Mouse (Mus musculus) brain, embryonic 18.5 days (tissue): ENCODE measurements at regions not wholly inside any gene's neighbourhood (a gene's known extent, or its start where the extent isn't known, plus 50 kb on each side); places are given as distances from the start of the nearest gene placed in this dataset.
A peak's percentile ranks its signal among the peaks of the same experiment; 100 is the strongest.

Source experiments
- DNase-seq: peaks from one replicate; pipeline ENCODE4 v3.0.0-alpha.2; 2012; ENCODE audit warnings: low read depth, low spot score

DNA sequence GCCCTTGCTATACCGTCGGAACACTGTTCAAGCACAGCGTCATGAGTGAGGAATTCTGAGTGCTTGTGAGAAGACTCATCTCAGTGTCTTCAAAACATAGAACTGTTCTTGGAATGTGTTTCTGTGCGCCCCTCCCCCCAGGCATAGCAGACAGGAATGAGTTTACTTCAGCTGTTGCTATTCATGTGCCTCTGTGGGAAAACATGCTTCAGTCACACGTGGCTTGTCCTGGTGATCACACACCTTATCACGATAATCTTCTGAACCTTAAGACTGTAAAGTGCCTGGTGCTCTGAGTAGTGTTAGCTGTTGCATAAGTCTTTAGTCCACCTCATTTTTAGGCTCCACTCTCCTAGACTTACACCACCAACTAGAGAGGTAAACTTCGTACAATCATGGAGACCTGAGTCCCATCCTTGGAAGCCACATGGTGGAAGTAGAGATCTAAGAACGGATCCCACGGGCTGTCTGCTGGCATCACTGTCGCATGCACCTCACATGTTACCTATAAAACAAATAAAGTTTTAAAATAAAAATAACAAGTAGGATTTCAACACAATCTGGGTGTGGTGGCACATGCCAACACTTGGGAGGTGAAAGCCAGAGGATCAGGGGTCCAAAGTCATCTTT is 1143.8 kb downstream of the 4930447A16Rik start:
- DNase-seq = no peak

DNA sequence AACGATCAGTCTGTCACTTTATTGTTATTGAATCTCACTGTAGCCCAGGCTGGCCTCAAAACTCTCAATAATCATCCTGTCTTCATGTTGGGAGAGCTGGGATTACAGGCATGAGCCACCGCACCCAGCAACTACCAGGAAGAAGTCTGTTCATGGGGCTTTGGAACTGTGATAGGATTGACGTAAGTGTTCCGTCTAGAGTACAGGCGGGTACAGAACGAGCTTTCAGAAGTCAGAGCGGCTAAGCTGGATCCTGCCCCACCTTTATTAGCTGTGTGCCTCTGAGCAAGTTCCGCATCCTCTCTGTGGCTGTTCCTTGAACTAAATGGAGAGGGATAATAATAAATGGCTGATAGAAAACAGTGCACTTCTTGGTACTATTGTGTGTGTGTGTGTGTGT is 1144.8 kb downstream of the 4930447A16Rik start:
- no peak for DNase-seq

DNA sequence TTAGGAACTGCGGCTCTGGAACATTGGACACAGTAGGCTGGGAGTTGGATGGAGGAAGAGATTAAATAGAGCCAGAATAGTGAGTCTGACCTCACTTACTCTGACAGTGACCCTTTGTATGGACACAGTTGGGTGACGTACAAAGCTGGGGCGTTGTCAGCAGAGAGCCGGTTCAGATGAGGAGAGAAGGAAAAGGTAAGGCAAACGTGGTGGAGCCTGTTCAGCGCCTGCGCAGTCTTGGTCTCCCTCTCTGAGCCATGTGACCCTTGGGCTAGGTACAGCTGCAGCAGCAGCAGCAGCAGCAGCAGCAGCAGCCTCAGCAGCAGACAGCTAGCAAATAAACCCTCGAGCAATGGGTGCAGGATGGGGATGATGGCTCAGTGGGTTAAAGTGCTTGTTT is 1145.4 kb downstream of the 4930447A16Rik start:
- DNase-seq = no peak

DNA sequence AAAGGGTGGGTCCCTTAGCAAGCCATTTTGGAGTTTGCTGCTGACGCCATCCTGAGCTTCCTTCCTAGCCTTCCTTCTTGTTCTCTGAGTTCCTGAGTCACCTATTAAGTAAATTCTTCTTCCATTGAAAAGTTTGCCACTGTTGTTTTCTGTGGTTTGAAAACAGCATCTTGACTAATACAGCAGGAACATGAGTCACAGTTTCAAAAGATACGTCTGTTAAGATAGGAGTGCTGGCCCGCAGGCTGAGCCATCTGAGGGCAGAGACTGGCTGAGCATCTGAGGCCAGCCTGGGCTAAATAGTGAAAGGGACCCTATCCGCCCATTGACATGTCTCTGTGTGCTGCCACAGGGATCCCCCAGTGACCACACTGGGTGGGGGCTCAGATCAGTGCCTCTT is 1147.3 kb downstream of the 4930447A16Rik start:
- no peak for DNase-seq

- DNase-seq = no peak
Observed at GRCm38 (mm10) chr15:38574447-38574846, 1149.1 kb downstream of the 4930447A16Rik start.

DNA sequence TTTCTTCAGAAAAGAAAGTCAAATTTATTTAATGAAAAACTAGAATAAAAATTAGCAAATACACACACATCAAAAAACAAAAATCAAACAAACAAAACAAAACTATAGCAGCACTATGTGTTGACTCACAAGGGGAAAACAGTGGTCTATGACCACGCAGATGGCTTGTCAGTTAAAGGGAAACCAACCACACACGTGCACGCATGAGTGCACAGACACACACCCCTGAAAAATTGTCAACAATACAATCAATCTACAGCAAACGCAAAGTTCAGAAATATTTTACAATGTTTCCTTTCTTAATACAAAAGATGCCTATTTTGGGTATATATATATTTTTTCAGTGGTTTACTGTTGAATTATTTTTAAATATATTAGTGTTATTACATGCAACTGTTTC is 1149.9 kb downstream of the 4930447A16Rik start:
- no peak for DNase-seq

DNA sequence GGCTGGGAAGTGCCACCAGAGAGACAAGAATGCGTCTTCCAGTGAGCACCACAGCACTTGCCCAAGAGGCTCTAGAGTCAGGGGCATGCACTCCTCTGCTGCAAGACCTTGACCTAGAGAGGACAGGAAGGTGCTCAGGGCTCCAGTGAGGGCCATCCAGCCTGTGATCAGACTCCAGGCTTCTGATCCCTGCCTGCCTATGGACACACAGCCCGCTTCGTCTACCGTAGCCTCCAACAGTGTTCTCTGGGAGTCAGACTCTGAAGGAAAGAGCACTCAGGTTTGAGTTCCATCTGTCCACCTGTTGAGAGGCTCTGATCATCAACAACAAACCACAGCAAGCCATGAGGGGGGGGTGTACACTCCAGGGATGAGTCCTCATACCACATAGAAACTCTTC is 1152.3 kb downstream of the 4930447A16Rik start:
- no peak for DNase-seq

GRCm38 (mm10) chr15:38579481-38579880 is 1154.1 kb downstream of the 4930447A16Rik start:
- DNase-seq = no peak

DNA sequence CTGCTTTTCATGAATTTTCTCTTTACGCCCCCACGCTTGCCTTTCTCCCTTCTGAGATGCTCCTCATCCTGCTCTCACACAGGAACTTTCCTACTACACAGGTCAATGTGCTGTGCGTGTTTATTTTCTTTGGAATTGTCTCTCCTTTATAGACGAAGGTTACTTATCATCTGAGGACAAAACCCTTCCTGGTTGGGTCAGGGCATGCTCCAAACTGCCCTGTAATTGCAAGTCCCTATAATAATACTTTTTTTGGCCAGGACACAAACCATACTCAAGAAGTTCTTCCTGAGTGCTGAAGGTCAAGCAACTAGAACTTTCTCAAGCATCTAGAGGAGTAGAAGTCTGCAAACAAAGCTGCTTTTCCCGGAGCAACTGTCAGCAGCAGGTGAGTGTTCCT is 1158.1 kb downstream of the 4930447A16Rik start:
- no peak for DNase-seq

DNA sequence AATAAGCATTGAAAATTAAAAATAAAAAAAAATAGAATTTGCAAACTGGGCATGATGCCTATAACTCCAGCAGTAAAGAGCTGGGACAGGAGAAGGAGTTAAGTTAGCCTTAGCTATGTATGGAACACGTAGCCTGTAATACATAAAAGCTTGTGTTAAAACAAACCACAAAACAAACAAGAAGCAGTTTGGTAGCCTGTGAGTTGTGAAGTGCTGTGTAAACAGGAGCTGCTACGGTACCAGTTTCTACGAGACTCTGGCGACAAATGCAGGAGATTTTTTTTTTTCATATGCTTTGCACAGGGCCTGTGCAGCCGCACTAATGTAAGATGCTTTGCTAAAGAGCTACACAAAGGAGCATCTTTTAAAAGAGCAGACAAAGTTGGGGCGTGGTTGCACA is 1159.1 kb downstream of the 4930447A16Rik start:
- DNase-seq = no peak

- DNase-seq = peak; percentile 10
Observed at GRCm38 (mm10) chr15:38585610-38586009, 1160.3 kb downstream of the 4930447A16Rik start.

- DNase-seq = no peak
Observed at GRCm38 (mm10) chr15:38586594-38586993, 1161.2 kb downstream of the 4930447A16Rik start.

GRCm38 (mm10) chr15:38588268-38588667 is 1162.9 kb downstream of the 4930447A16Rik start:
- no peak for DNase-seq

- DNase-seq = no peak
Observed at GRCm38 (mm10) chr15:38589010-38589409, 1163.7 kb downstream of the 4930447A16Rik start.

- DNase-seq = no peak
Observed at GRCm38 (mm10) chr15:38589675-38590074, 1164.3 kb downstream of the 4930447A16Rik start.

GRCm38 (mm10) chr15:38594095-38594494 is 1168.7 kb downstream of the 4930447A16Rik start:
- no peak for DNase-seq

DNA sequence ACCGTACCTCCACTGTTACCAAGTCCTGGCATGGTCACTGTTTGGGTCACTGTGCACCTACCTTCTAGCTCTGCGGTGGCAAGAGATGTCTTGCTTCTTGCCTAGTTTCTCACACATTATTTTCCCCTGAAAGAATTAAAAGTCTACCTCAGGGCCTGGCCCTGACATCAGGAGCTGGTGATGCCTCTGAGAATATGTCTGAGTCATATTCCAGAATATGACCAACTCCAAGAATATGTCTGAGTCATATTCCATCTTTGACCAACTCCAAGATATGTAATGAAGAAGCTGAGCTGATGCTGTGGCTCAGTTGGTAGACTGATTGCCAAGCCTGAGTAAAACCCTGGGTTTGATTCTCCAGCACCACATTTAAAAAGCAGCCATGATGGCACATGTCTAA is 1169.4 kb downstream of the 4930447A16Rik start:
- no peak for DNase-seq

DNA sequence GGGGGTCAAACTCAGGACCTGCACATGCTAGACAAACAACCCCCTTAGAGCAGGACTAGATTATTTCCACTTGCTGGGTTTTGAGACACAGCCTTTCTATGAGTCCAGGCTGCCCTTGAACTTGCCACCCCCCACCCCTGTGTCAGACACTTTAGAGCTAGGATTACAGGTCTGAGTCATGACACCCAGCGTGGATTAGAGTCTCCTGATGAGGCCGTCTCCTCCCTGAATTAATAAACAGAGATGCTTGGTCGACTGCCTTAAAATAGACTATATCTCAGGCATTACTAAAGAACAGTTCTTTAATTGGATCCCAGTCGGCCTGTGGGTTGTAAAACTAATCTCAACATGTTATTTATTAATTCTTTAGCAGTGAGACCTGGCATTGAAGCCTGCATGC is 1170.5 kb downstream of the 4930447A16Rik start:
- DNase-seq = no peak

DNA sequence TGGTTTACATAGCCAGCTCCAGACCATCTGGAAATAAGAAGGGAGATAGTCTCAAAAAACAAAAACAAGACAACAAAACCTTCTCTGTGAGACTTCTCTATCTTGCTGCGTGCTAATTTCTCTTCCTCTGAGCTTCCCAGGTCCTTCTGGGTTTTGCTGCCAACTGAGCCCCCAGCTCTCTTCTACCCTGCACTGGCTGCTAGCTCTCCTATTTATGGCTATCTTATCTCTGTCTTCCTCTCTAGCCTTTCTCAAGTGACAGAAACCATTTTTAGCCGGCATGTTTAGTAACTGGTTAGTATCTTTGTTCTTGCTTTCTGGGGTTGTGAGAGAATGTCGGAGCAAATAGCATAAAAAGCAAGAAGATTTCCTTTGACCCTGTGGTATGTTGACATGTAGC is 1172.1 kb downstream of the 4930447A16Rik start:
- DNase-seq = no peak

DNA sequence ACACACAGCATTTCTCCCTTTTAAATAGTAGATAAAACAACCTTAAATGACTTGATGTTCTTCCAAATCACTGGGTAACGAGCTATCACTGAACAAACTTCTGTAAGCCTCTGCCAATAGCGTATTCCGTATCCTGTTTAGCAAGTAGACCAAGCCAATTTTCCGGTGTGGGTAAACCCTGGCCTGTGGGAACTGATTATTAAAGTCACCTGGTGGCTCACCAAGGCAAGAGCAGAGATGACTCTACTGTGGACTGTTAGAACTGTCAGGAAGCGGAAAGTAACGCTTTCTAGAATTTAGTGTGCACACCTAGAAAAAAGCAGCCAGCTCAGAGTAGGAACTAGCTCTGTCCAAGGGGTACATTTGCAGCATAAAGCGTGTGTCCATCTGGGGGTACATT is 1176.1 kb downstream of the 4930447A16Rik start:
- DNase-seq = no peak

DNA sequence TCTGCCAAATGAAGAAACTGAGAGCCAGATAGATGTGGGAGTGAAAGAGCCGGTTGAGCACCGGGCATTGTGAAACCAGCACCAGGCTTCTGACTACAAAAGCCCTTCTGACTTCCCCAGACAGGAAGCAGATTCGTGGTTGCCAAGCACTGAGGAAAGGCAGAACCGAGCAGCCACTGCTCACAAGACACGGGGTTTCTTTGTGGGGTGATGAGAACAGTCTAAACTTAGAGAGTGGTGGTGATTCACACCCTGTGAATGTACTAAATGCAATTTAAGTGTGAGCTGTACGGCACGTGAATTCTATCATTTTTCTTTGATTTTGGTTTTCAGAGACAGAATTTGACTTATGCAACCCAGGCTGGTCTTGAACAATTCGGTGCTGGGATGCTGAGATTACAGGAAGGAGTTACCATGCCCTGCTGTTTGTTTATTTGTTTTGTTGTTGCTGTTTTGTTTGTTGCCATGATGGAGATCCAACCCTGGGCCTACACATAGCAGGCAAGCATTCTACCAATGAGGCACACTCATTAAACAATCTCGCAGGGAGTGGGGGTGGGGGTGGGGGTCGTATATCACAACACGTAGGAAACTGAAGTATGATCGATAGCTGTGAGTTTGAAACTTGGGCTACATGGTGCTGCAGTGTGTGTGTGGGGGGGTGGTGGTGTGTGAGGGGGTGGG is 1177.0 kb downstream of the 4930447A16Rik start:
- peak; percentile 12 for DNase-seq

DNA sequence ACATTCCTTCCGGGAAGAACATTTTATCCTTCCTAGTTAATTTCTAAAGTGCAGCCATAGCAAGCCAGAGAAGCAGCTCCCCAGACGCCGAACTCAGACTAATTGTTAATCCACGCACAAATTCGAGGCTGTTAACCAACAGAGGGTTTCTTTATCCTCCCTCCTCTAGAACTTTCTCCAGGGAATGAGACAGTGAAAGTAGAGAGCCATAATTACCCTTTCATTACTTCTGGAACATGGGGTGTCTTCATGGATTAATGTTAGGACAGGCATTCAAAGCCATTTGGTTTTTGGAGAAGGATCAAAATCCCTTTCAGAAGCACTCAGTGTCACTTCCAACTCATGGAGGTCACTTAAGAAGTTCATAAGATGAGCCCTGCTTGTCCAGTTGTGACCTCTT is 1178.6 kb downstream of the 4930447A16Rik start:
- DNase-seq = no peak

DNA sequence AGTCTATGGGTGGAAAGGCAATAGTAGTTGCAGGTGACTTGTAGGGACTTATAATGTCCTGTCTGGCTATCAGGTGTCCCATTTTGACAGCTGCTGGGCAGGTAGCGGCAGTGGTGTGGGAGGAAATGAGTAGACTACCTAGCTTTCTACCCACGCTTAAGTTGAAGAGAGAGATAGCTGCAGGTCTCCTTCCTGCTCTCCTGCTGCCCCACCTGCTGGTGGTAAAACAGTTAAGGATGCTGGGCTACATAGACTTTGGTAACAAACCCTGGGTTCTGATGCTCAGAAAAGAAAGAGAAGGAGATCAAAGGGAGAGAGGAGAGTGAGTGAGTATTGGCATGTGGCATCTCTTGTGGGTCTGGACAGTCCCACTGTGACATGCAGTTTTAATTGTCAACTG is 1182.0 kb downstream of the 4930447A16Rik start:
- no peak for DNase-seq
